Comparison of ENCODE assay signal across 9 mouse cellular contexts in the genomic region with DNA sequence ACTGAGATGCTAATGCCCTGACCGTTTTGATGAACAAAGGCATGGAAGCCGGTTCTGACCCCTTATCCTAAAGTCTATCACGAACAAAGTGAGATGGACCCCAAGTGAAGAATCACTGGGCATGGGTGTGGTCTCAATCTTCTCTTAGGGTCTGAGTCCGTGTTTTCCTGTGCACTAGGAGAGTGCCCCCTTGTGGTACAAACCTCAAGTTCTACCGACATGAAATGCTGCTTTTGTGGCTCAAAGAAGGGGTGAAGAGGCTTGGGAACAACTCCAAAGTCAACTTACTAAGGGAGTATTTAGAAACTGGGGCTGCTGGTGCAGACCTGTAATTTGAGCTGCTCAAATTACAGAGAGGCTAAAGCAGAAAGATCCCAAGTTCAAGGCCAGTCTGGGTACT. TPM values are rescaled to one million over a fixed set of nuclear protein-coding genes. Genes with fewer than 3 reads are reported as not detected.
DNase-seq lines count a peak whose midpoint lies in the region; ATAC-seq and TF ChIP-seq lines count a peak whose summit lies in the region.
"Had no signal": no experiment of that assay in that cellular context is flagged by ENCODE, and none has a peak within 500 bp of the region (broad histone marks: within the 10 kb centered on the region; RNA-seq: fewer than 3 reads in every experiment).

No protein-coding gene starts in this region.

- H3K4me1 ChIP-seq in intestine, postnatal 0 days (replicated peaks; ENCODE audit: control insufficient read depth, insufficient read depth, low read length): no peaks in the 10 kb centered on the region; the same call in 1 of the 2 replicates
- H3K4me1 ChIP-seq in intestine, embryonic 16.5 days (ENCODE audit: control insufficient read depth, insufficient read depth, low read length): peaks cover 8% of the 10 kb centered on the region; the same call in 1 of the 2 replicates
- H3K4me1 ChIP-seq: heart, embryonic 15.5 days had no signal

- no peak for ATAC-seq in intestine, postnatal 0 days
- no peak for ATAC-seq in intestine, embryonic 16.5 days

- no peak overlapping the region for H3K9ac ChIP-seq in intestine, postnatal 0 days (ENCODE audit: low read depth, low read length)
- no peak overlapping the region for H3K9ac ChIP-seq in intestine, embryonic 16.5 days (ENCODE audit: low read depth, low read length)
- H3K9ac ChIP-seq: heart, embryonic 15.5 days had no signal

- WGBS in intestine, postnatal 0 days: 42% methylated on average over 5 of the region's 5 CpGs
- WGBS in intestine, embryonic 16.5 days: 49% methylated on average over 5 of the region's 5 CpGs

- DNase-seq in ES-CJ7 (ENCODE audit: low read depth, low spot score): peak; percentile 72
- peak; percentile 75 for DNase-seq in embryo, embryonic 10 days (ENCODE audit: low spot score)
- peak; percentile 60 for DNase-seq in lung, postnatal 10 days
- no peak for DNase-seq in cerebellum, adult 8-10 months
- DNase-seq in layer of hippocampus, postnatal 14 days (ENCODE audit: low spot score in 2 of 2): no peak
- no peak for DNase-seq in gastrocnemius, postnatal 10 days

- no peak overlapping the region for H3K4me3 ChIP-seq in intestine, postnatal 0 days (ENCODE audit: low read depth, low read length)
- H3K4me3 ChIP-seq in intestine, embryonic 16.5 days (ENCODE audit: low read length): no peak overlapping the region
- H3K4me3 ChIP-seq: heart, embryonic 15.5 days had no signal

- no peaks in the 10 kb centered on the region for H3K9me3 ChIP-seq in intestine, postnatal 0 days (ENCODE audit: control insufficient read depth)
- no peaks in the 10 kb centered on the region for H3K9me3 ChIP-seq in intestine, embryonic 16.5 days (ENCODE audit: control insufficient read depth, low read length)
- H3K9me3 ChIP-seq: heart, embryonic 15.5 days had no signal

- H3K27ac ChIP-seq in intestine, postnatal 0 days (ENCODE audit: low read depth, low read length): no peak overlapping the region
- H3K27ac ChIP-seq in intestine, embryonic 16.5 days (ENCODE audit: low read length): no peak overlapping the region
- H3K27ac ChIP-seq: heart, embryonic 15.5 days had no signal

- no peaks in the 10 kb centered on the region for H3K36me3 ChIP-seq in intestine, postnatal 0 days (ENCODE audit: control insufficient read depth, insufficient read depth)
- no peaks in the 10 kb centered on the region for H3K36me3 ChIP-seq in intestine, embryonic 16.5 days (ENCODE audit: control insufficient read depth, insufficient read depth, low read length)
- H3K36me3 ChIP-seq: heart, embryonic 15.5 days had no signal

- no peaks in the 10 kb centered on the region for H3K27me3 ChIP-seq in intestine, postnatal 0 days (replicated peaks; ENCODE audit: control insufficient read depth, insufficient read depth, low read length)
- no peaks in the 10 kb centered on the region for H3K27me3 ChIP-seq in intestine, embryonic 16.5 days (replicated peaks; ENCODE audit: control insufficient read depth, insufficient read depth, low read length)
- H3K27me3 ChIP-seq: heart, embryonic 15.5 days had no signal

- no peak overlapping the region for H3K4me2 ChIP-seq in intestine, postnatal 0 days (replicated peaks; ENCODE audit: low read depth)
- H3K4me2 ChIP-seq in intestine, embryonic 16.5 days (ENCODE audit: low read depth, low read length): no peak overlapping the region
- H3K4me2 ChIP-seq: heart, embryonic 15.5 days had no signal

- TF ChIP-seq CTCF in intestine, postnatal 0 days (IDR thresholded peaks at IDR 0.05; ENCODE audit: low read depth): peak; percentile 77

RNA-seq across cellular contexts. Expression of gene Spaca3, which starts 6.3 kb away (rescaled TPM):
- polyA plus RNA-seq in intestine, postnatal 0 days (2015; fragmentation: Nextera tagmentation; extraction: Ambion mirVana): not detected in 2 replicates
- polyA plus RNA-seq in intestine, embryonic 16.5 days (2015; fragmentation: Nextera tagmentation; extraction: Ambion mirVana): not detected in 2 replicates
- total RNA-seq in layer of hippocampus, postnatal 14 days (2021): not detected
- not detected for total RNA-seq in gastrocnemius, postnatal 10 days (2021)
- polyA plus RNA-seq: heart, embryonic 15.5 days had no signal

RNA-seq across cellular contexts. Expression of gene Tmem98, which starts 41.9 kb away (rescaled TPM):
- 148 and 156 TPM in 2 replicates for polyA plus RNA-seq in intestine, postnatal 0 days (2015; fragmentation: Nextera tagmentation; extraction: Ambion mirVana)
- 241 and 243 TPM in 2 replicates for polyA plus RNA-seq in intestine, embryonic 16.5 days (2015; fragmentation: Nextera tagmentation; extraction: Ambion mirVana)
- 10 to 100 TPM in 1 of 2 experiments, 1 to 10 TPM in 1; 7.3 to 10.7 TPM for total RNA-seq in layer of hippocampus, postnatal 14 days (2021)
- total RNA-seq in gastrocnemius, postnatal 10 days (2021): 1 to 10 TPM; 8.6 to 9.1 TPM

Comparison
In these comparisons a context has a peak if more than half of its experiments do, and no peak if none do; other contexts are left out.
1. DNase-seq: peak in ES-CJ7 (single experiment), embryo, embryonic 10 days (single experiment) and lung, postnatal 10 days (single experiment); none in cerebellum, adult 8-10 months (single experiment), layer of hippocampus, postnatal 14 days (0 of 2) and gastrocnemius, postnatal 10 days (single experiment).